Mouse (Mus musculus) cerebellum, postnatal 25 days (tissue): ENCODE results near the gene Nemp2.
A peak's percentile ranks its signal among the peaks of the same experiment; 100 is the strongest.

Experiments
- DNase-seq, 2 experiments: peaks; one replicate each; pipeline ENCODE4 v3.0.0; 2021; ENCODE audit warnings: mixed read lengths in 2 of 2

Gene Nemp2

DNA sequence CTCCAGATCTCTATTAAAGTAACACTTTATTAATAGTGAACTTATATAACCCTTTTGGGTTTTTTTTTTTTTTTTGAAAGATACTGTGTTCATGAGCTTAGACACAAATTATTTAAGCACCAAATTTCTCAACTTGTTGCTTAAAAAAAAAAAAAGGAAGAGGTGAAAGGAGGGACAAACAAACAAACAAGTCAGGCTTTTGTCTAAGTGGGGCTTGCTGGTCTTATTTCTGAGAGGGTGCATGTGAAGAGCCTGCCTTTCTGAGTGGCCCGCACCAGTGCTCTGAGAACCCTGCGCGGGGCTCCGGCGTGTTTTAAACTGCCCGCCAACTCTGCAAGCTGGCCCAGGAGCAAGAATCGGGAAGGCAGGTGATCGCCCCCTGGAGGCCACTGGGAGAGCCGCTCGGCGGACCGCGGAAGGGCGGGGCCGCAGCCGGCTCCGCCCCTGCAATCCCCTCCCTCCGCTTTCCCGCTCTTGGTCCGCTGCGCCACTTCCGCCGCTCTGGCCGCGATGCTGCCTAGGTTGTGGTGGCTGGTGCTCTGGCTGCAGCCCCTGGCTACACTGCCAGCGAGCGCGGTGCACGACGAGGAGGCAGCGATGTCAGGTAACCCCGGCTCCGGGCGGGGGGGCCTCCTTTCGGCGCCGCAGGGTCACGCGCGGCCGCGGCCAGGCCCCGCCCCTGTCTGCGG lies at the start of gene Nemp2:
Nemp2 (plus strand) TSS at position 456 of the 689 bp plus-strand sequence.
- DNase-seq, result peak; percentile 96

DNA sequence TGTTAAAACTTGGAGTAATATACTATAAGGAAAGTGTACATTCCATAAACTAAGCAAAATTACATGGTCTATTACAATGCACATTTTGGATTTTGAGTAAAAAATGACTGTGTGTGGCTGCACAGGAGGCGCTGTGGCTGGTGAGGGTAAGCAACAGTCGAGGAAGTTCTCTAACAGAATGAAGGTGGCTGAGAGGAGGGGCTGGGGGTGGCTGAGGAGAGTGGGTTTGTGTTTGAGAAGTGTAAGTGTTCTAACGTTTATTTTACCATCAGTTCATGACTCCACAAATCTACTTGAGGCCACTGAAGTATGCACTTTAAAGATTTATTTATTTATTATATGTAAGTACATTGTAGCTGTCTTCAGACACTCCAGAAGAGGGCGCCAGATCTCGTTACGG lies 48.8 kb upstream of the Nemp2 start:
- no peak for DNase-seq

DNA sequence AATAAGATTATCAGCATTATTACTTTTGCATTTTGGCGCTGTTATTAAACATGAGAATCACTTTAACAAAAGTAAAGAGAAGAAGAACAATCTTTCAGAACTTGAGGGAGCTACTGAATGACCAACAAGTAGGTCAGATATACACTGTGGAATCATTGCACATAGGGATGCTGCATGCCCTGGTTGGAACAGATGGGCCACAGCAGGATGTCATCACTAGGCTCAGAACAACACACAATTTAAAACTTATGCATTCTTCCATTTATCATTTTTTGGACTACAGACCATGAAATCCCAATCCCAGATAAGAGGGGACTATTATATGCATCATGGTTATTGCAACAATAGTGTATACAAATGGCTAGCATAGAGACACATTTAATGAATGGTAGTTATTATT lies 47.6 kb upstream of the Nemp2 start:
- DNase-seq, result peak; percentile 44 to 70

DNA sequence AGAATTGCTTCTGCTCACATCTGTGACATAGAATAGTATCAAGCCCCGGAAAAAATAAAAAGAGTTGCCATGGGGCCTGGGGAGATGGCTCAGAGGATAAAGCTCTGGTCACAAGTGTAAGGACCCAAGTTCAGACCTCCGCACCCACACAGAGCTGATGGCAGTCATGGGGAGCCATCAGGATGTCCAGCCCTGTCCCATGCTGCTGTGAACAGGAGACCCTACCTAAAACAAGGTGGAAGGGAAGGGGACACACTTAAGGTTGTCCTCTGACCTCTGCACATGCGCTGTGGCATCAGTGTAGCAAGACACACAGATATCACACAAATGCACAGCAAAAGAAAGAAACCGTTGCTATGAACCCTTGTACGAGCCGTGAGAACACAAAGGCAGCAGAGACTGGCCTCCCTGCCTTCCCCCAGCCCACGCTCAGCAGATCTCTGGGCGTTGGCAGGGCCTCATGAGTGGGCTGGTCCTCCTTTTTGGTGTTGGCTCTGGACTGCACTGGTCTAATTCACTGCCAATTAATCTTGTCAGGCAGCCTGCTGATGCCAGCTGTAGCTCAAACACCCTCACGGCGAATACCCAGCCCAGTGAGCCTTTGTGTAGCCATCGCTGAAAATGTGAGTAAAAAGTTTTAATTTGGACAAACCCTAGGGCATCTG lies 33.4 kb upstream of the Nemp2 start:
- peak; percentile 67 to 77 for DNase-seq

DNA sequence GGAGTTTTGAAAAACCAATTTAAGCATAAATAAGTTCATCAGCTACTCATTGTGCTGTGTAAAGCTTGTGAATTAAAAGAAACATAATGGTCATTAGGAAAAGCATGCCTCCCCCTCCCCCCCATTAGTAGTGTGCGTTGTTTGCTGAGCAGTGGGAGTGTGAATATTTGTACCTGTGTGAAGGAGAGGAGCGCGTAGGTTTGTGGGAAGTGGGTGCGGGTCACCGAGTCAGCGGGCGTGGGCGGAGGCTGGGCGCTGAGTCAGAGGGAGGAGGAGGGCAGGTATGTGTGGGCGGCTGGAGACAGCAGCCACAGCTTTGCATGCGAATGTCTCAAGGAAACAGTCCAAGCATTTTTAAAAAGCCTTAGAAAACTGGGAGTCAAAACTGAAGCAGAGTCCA lies 32.7 kb upstream of the Nemp2 start:
- peak; percentile 73 to 80 for DNase-seq

DNA sequence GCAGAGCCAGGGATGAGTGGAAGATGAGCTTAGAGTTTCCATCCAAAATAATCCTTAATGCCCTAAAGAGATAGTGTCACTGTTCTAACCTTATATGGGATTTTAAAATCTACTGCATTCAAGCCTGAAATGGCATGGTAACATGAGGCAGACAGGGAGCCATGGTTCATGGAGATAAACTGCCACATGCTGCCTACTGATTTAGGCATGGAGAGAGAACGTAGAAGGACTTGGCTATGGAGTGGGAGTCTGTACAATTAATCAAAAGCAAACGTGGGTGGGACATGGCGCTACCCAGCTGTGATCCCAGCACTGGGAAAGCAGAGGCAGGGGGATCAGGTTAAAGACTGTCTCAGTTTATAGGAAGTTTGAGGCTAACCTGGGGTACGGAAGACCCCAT lies 32.1 kb upstream of the Nemp2 start:
- peak; percentile 15 for DNase-seq

DNA sequence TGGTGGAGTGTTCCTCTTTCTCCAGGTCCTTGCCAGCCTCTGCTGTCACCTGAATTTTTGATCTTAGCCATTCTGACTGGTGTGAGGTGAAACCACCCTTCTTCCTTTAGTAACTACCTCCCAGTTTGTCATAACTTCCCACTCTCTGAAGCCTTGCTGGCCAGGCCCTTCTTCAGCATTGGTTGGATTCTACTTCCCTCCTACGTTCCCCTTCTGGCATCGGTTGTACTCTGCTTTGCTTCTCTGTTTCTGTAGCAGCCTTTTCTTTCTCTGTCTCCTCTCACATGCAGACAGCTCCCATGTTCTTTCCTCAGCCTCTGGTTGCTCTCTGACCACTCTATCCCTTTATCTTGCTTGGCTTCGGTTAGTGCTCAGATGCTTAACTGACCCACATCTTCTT lies 29.0 kb upstream of the Nemp2 start:
- DNase-seq, result no peak

DNA sequence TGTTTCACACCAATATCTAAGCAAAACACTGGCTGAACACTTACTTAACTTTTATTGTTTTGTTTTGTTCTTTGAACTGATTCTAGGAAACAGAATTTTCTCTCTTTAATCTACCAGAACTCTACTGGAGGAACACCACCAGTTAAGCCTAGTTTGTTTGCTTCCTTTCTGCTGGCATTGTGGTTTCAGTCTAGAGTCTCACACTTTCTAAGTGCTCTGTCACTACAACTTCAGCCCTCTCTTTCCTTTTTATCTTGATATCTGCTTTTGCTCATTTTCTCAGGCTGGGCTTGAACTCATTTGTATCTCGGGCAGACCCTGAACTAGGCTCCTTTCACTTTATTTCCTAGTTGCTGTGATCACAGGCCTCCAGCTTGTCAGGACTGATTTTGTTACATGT lies 22.8 kb upstream of the Nemp2 start:
- DNase-seq, result no peak

DNA sequence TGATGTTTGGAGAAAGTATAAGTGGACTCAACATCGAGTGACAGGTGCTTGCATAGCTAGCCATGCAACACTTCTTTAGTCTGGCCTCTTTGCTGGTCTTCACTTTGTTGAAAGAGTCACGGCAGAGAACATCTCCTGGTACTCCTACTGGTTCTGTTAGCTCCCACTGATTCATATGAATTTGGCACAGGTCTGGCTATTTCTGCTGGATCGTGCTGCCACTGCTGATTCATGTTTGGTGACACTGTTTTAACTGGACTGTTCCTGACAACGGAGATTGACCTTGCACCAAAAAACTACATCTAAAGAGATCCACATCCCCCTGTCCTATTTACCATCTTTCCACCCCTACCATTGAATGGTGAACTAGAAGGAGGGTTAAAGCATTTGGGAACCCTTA lies 22.0 kb upstream of the Nemp2 start:
- DNase-seq, result no peak

DNA sequence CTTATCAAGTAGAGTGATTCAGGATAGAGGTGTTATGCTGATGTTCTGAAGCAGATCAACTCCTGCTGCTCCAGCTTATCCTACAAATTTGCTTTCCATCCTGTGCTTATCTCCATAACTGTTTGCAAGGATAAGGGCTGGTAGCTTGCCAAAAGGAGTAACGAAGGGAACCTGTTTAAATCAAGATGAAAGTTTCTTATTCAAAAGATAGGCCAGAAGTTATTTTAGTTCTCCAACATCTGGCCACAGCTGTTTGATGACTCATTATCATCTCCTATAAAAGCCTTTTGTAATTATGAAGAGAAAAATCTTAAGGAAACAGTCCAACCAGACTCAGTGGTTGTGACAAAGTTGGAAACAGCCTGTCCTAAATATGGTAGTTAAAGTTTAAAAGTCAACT lies 12.3 kb upstream of the Nemp2 start:
- no peak for DNase-seq

DNA sequence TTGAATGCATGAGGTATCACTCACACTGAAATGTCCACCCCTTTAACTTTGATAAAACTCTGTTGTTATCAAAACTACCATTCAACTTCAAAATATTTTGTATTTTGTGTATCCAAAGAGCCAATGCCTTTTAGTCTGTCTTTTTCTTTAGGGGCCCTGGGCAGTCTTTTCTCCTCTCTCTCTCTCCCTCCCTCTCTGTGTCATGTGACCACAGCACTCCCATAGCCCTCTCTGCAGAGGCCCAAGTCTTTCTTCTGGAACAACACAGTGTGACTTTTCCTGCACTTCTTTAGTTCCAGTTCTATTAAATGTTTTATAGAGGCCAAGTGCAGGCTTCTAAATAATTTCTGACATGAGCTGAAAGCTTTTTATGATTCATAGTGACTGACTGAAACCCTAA lies 10.1 kb upstream of the Nemp2 start:
- DNase-seq, result no peak

DNA sequence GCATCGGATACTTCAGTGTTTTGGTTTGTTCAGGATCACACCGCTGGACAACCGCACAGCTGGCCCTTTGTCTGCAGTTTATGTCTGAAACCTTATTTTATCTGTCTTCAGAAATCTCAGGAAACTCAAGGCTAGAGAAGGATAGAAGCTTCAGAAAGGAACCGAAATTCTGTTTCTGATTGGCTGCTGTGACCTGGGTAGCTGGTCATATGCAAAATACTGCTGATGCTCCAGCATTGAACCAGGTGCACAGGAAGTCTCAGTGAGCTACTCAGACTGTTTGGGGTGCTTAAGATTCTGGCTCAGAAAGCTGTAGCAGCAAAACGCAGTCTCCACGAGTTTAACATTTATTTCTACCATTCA lies 415 bp downstream of the Nemp2 start:
- DNase-seq, result no peak

DNA sequence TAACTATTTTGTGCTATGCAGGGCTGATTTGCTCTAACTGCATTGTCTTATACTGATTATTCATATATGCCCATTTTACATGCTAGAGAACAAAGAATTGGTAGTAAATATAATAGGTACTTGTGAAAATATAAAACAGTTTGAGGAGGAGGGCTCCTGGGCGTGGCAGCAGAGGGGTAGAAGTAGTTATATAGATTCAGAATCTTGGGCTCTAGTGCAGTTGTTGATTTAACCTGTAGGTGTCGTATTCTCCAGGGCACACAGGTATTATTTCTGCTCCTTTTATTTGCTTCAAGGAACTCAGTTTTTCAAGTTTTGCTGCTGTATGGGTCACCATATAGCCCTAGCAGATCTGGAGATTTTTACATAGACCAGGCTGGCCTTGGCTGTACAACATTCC lies 1.1 kb downstream of the Nemp2 start:
- no peak for DNase-seq

DNA sequence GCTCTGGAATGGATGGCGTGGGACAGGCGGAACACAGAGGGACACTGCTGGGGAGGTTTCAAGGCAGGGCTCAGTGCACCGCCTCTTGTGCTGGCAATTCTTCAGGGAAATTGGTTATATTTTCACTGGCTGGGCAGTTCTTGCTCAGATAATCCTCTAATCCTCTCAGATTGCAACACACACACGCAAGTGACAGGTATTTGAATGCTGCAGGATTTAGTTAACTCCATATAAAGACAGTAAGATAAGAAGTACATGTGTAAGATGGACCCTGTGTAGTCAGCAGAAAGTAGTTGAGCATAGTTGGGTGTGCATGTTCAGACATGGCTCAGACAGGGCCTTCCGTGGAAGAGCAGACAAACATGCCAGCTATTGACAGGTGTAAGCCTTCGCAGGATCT lies 3.7 kb downstream of the Nemp2 start:
- DNase-seq, result no peak

DNA sequence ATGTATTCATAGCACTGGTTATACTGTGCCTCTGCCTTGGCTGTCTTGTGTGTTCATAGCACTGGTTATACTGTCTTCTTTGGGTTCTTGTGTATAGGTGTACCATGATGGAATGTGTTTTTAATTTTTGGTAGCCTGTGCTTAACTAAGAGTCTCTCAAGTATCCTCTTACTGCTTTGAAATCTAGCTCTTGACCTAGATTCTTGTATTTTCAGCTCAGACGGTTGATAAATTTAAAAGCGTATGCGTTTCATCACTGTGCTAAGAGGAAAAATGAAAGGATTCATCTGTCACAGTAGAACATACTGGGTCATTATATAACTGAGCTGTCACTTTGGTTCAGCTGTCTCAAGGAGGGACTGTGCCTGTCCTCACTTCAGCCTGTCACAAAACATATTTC lies 5.4 kb downstream of the Nemp2 start:
- DNase-seq, result no peak

DNA sequence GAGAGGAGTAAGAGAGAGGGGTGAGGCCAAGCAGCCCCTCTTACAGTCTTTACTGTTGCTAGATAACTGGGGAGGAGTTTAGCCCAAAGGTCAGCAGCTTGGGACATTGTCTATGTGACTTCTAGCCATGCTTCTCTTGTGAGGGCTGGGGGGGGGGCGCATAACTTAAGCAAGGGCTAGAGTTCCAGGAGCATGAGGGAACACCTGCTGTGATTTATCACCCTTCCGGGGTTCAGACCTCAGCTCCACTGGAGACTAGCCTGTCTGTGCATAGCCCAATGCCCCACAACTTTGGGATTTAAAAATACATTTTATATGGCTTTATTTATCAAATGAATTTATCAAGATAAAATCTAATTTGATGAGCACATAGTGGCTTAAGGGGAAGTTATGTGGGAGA lies 7.6 kb downstream of the Nemp2 start:
- no peak for DNase-seq

DNA sequence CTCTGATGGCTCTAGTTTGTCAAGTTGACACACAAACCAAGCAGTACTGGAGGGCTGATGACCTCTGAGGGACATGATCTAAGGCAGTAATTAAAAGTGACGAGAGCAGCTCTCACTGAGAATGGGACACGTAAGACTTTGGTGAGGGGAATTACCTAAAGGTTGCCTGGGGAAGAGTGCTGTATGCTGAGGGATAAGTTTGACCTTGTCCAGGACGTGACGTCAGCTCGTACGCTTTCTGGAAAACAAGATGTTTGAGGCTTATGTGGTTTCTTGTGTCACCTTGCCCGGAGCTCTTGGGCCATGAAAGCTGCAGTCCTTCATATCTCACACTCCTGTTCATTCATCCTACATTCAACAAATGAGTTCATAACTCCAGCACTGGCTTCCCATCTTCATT lies 8.6 kb downstream of the Nemp2 start:
- DNase-seq, result no peak

DNA sequence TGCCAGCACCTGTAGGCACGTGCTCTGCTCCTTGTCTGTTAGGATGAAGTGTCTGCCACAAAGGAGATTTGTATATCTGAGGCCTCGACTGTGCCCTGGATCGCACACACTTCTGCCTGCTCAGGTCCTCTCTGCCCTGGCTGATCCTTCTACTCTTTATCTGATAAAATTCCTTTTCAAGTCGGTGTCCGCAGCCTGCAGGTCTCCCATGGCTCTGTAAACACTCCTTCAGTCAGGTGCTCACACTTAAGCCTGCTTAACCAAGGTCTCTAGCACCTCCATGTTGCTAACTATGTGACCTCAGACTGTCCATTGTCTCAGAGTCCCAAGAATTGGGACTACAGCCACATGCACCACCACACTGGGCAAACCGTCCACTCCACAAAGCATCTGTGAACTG lies 9.8 kb downstream of the Nemp2 start:
- DNase-seq, result no peak

DNA sequence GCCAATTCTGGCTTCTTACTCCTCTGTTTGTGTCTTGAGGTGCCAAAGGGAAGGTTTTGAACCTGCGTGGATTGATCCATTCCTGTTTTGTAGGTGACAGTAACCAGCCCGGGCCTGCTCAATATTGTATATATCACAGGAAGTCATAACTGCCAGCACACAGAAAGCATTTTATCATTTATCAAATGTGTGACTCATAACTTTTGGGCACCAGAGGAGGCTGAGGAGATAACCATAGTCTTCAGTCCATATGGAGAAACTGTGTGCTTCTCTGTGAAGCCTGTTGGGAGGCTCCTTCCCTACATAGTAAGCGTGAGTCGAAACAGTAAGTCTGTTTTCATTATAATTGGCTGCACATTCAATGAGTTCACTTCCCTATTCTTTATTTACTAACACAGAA lies 10.2 kb downstream of the Nemp2 start:
- no peak for DNase-seq

DNA sequence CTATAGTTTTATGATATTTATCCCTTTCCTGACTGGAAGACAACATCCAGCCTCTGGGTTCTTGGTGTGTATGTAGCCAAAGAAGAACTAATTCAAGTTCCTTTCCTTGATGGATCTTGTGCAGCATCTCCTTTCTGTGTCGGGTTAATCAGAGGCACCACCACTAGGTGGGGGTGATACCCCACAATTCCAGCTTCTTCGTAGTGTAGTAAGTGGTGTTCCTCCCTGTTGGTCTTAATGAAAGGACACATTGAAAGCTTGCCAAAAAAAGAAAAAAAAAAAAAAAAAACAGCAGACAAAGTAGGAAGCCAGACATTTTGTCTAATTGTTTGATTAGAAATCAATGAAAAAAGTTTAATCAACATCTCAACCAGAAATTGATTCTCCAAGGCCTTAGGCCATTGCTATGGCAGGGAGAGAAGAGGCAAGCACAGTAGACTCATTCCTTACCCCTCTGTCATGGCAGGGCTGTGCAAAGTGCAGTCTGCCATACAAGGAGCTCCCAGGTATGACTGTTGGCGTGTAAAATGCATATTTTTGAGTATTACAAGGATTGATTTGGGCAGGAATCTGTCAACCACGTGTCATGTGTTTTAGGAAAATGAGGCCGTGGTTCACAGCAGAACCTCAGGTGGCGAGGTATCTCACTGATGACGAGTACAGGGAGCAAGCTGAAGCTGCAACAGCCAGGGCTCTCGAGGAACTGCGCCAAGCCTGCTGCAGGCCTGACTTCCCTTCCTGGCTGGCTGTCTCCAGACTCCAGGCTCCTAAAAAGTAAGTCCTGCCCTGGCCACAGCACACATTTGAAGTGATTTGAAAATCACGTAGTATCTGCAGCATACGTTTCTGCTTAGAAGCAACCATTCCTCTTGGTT lies 17.9 kb downstream of the Nemp2 start:
- DNase-seq, result peak; percentile 75 to 82

DNA sequence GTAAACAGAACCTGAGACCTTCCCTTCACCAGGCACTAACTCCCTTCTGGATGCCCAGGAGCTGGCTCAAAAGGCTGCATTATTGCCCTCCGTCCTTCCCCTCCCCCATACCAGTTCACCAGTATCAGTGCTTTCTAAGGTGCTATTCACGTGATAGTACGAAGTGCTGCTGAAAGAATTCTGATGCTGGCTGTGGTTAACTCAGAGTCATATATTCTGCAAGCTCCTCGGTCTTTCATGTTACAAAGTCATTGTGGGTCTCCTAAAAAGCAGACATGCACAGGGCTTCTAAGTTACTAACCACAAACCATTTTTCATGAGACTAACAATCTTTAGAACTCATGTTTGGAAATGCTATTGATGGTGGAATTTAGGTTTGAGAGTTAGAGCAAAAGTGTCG lies 19.6 kb downstream of the Nemp2 start:
- no peak for DNase-seq

DNA sequence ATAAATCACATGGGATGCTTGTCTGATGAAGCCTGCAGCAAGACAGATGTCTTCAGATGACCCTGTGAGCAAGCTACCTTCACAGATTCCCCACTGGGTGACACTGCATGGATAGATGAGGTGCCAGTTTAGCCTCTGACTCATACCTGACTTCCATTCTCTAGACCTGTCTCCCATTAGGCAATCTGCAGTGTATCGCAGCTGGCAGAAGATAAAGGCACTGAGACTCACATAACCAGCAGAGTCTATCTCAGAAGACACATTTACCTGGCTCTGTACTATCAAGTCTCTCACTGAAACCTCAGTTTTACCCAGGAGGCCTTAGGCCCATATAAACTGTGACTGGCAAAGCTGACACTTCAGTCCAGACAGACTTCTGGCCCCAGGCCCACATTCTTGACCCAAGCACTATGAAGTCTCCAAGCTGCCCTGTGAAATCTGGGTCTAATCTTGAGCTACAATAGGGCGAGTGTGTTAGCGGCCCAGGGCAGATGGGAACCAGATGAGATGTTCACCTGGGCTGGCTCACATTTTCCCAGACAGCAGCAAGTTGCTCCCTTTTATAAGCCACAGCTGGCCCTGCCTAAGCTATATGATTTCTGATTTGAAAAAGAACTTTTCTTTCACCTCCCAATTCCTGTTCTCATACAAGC lies 22.2 kb downstream of the Nemp2 start:
- DNase-seq, result no peak

DNA sequence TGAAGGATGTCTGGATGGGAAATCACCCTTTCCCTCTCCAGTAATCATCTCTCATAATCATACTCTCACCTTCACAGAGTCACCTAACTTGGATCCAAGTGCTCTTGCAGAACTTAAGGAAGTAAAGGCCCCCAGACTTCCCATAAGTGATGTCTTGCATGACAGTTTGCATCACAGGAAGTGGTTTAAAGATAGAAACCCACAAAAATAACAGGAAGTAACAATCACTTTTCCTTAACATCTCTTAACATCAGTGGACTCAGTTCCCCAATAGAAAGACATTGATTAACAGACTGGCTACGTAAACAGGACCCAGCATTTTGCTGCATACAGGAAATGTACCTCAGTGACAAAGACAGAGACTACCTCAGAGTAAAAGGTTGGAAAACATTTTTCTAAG lies 22.9 kb downstream of the Nemp2 start:
- DNase-seq, result no peak

DNA sequence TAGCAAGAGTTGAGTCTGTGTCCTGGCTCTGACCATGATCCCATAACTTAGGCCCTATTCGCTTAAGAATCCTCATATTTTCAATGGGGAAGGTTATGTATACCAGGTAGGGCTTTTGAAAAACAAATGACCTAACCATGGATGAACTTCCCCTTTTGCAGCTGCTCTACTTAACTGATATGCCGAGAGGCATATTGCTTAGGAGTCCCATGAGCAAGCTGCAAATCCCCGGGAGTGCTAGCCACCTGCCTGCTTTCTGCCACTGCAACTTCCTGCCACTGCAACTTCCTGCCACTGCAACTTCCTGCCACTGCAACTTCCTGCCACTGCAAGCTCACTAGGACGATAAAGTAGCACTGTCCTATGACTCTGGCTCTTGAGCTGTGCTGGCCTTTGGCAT lies 24.6 kb downstream of the Nemp2 start:
- no peak for DNase-seq
